Mouse (Mus musculus): ENCODE results near the gene Man1c1. TPM values are rescaled to one million over a fixed set of nuclear protein-coding genes. Genes with fewer than 3 reads are reported as not detected.

The Man1c1 gene
- polyA plus RNA-seq (2014; fragmentation: Nextera tagmentation; extraction: Ambion mirVana): 5.2 and 5.3 TPM in 2 replicates

DNA sequence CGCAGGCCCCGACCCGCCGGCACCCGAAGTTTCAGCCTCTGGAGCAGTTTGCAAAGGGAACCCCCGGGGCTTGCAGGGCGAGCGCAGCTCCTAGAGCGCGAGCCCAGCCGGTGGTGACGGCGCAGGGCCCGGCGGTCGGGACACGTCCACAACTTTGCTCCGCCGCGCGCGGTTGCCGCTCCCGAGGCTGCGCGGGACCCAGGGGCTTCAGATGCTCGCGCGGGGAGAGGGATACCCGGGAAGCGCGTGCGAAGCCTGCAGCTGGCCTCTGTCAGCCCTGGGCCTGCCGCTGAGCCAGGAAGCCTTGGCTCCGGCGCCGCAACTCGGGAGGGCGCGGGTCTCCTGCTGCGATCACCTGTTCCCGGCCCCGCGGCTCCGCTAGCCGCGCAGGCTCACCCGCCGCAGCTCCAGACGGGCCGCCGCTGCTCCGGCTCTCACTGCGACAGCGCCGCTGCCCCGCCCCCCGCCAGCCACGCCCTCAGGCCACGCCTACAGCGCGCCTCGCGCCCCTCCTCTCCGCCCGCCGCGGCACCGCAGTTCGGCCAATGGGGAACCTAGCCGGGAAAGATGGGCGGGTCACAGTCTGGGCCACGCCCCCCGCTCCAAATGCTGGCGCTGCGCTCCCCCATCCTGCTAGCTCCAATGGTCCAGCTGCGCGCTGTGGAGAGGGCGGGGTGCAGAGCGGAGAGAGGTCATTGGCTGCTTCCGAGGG lies at the start of gene Man1c1:
TSS of gene Man1c1 (minus strand) at position 456 of the 712 bp plus-strand sequence.
- Histone ChIP-seq H3K4me3 (ENCODE audit: low read depth, low read length) (peak within 1 kb of the TSS; percentile 46), H3K4me1 (replicated peaks; ENCODE audit: control insufficient read depth, insufficient read depth, low read length) (peaks cover 12% of the 10 kb centered on the region; the same call in 1 of the 2 replicates), H3K27ac (ENCODE audit: low read depth, low read length) (no peak within 1 kb of the TSS), H3K9me3 (ENCODE audit: control insufficient read depth, low read length) (no peaks in the 10 kb centered on the region), H3K36me3 (ENCODE audit: control insufficient read depth, insufficient read depth, low read length) (no peaks in the 10 kb centered on the region), H3K27me3 (ENCODE audit: control insufficient read depth, insufficient read depth, low read length) (peaks cover 17% of the 10 kb centered on the region), H3K4me2 (ENCODE audit: low read depth, low read length, severe bottlenecking) (peak within 1 kb of the TSS; percentile 98), H3K9ac (ENCODE audit: low read length) (peak within 1 kb of the TSS; percentile 55)
- under 1% methylated on average over 63 of the region's 81 CpGs for WGBS
- DNase-seq (ENCODE audit: low spot score): peak; percentile 100
- peak; percentile 95 for ATAC-seq (replicated peaks; ENCODE audit: low FRiP score)

GRCm38 (mm10) chr4:134753516-134754261 lies 49.6 kb upstream of the Man1c1 start:
- H3K9ac ChIP-seq (ENCODE audit: low read length): no peak overlapping the region
- no peaks in the 10 kb centered on the region for H3K9me3 ChIP-seq (ENCODE audit: control insufficient read depth, low read length)
- WGBS: 28% methylated on average over 17 of the region's 17 CpGs
- no peaks in the 10 kb centered on the region for H3K4me1 ChIP-seq (replicated peaks; ENCODE audit: control insufficient read depth, insufficient read depth, low read length)
- no peak overlapping the region for H3K4me3 ChIP-seq (ENCODE audit: low read depth, low read length)
- no peaks in the 10 kb centered on the region for H3K36me3 ChIP-seq (ENCODE audit: control insufficient read depth, insufficient read depth, low read length)
- no peak for DNase-seq (ENCODE audit: low spot score)
- no peak overlapping the region for H3K27ac ChIP-seq (ENCODE audit: low read depth, low read length)
- H3K27me3 ChIP-seq (ENCODE audit: control insufficient read depth, insufficient read depth, low read length): no peaks in the 10 kb centered on the region
- ATAC-seq (replicated peaks; ENCODE audit: low FRiP score): 0 out of 2 replicates have a peak, but pooled peaks have one; percentile 30
- no peak overlapping the region for H3K4me2 ChIP-seq (ENCODE audit: low read depth, low read length, severe bottlenecking)

- H3K27me3 ChIP-seq (ENCODE audit: control insufficient read depth, insufficient read depth, low read length): no peaks in the 10 kb centered on the region
- H3K4me1 ChIP-seq (replicated peaks; ENCODE audit: control insufficient read depth, insufficient read depth, low read length): no peaks in the 10 kb centered on the region
- H3K9ac ChIP-seq (ENCODE audit: low read length): no peak overlapping the region
- H3K27ac ChIP-seq (ENCODE audit: low read depth, low read length): no peak overlapping the region
- DNase-seq (ENCODE audit: low spot score) (no peak), ATAC-seq (replicated peaks; ENCODE audit: low FRiP score) (no peak)
- no peak overlapping the region for H3K4me2 ChIP-seq (ENCODE audit: low read depth, low read length, severe bottlenecking)
- H3K36me3 ChIP-seq (ENCODE audit: control insufficient read depth, insufficient read depth, low read length): no peaks in the 10 kb centered on the region
- H3K9me3 ChIP-seq (ENCODE audit: control insufficient read depth, low read length): no peaks in the 10 kb centered on the region
- no peak overlapping the region for H3K4me3 ChIP-seq (ENCODE audit: low read depth, low read length)
- WGBS: 42% methylated on average over 11 of the region's 11 CpGs
Measured at GRCm38 (mm10) chr4:134752911-134753426, 48.9 kb upstream of the Man1c1 start.

DNA sequence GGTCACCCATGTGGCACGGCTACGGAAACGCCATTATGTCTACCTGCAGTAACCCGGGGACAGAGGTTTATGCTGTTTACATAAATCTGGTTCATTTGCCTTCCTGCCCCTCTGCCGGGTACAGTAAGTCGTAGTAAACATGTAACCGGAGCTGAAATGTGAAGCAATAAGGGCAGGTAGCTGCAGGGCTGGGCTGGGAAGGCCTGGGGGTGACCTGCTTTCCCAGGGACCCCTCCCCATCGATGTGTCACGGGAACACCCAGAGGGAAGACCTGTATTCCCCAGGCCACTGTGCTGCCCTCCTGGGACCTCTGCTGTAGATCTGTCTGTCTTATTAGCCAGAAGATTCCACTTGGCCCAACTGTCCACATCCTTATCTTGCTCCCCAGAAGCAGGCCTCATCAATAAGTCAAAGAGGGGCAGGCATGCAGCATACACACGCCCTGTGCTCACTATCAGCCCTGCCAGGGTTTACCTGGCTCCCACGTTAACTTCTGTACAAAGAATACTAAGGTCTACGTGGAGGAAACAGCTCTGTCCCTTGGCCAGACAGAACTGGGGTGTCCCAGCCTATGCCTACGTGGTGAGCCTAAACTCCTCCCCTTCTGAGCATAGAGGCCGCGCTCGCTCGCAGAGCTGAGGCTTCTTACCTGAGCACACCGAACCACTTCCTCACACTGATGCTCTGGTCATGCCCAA lies 47.7 kb upstream of the Man1c1 start:
- Histone ChIP-seq H3K4me1 (replicated peaks; ENCODE audit: control insufficient read depth, insufficient read depth, low read length) (no peaks in the 10 kb centered on the region), H3K36me3 (ENCODE audit: control insufficient read depth, insufficient read depth, low read length) (no peaks in the 10 kb centered on the region), H3K4me3 (ENCODE audit: low read depth, low read length) (no peak overlapping the region), H3K9me3 (ENCODE audit: control insufficient read depth, low read length) (no peaks in the 10 kb centered on the region), H3K27me3 (ENCODE audit: control insufficient read depth, insufficient read depth, low read length) (no peaks in the 10 kb centered on the region), H3K27ac (ENCODE audit: low read depth, low read length) (no peak overlapping the region), H3K4me2 (ENCODE audit: low read depth, low read length, severe bottlenecking) (no peak overlapping the region), H3K9ac (ENCODE audit: low read length) (no peak overlapping the region)
- 87% methylated on average over 18 of the region's 18 CpGs for WGBS
- no peak for ATAC-seq (replicated peaks; ENCODE audit: low FRiP score)
- DNase-seq (ENCODE audit: low spot score): no peak

GRCm38 (mm10) chr4:134750825-134751224 lies 46.7 kb upstream of the Man1c1 start:
- Histone ChIP-seq H3K4me2 (ENCODE audit: low read depth, low read length, severe bottlenecking) (no peak overlapping the region), H3K9me3 (ENCODE audit: control insufficient read depth, low read length) (no peaks in the 10 kb centered on the region), H3K4me1 (replicated peaks; ENCODE audit: control insufficient read depth, insufficient read depth, low read length) (no peaks in the 10 kb centered on the region), H3K4me3 (ENCODE audit: low read depth, low read length) (no peak overlapping the region), H3K36me3 (ENCODE audit: control insufficient read depth, insufficient read depth, low read length) (no peaks in the 10 kb centered on the region), H3K27ac (ENCODE audit: low read depth, low read length) (no peak overlapping the region), H3K9ac (ENCODE audit: low read length) (no peak overlapping the region), H3K27me3 (ENCODE audit: control insufficient read depth, insufficient read depth, low read length) (no peaks in the 10 kb centered on the region)
- 86% methylated on average over 6 of the region's 6 CpGs for WGBS
- DNase-seq (ENCODE audit: low spot score): no peak
- ATAC-seq (replicated peaks; ENCODE audit: low FRiP score): no peak

DNA sequence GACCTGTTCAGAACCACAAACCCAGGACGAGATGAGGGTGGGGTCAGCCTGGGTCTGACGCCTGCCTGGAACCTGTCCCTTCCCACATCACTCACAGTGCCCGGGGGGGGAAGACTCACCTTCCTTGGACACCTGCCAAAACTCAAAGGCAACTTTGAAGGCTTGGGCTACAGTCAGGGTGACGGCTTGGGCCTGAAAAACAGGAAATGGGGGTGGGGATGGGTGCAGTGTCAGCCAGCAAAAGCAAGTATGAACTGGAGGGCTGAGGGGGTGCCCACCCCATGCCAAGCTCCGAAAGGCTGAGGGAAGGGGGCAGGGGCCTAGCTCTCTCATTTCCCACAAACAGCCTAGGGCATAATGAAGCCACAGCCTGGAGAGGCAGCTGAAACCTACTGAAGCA lies 46.2 kb upstream of the Man1c1 start:
- H3K9me3 ChIP-seq (ENCODE audit: control insufficient read depth, low read length): no peaks in the 10 kb centered on the region
- DNase-seq (ENCODE audit: low spot score) (no peak), ATAC-seq (replicated peaks; ENCODE audit: low FRiP score) (no peak)
- H3K9ac ChIP-seq (ENCODE audit: low read length): no peak overlapping the region
- no peaks in the 10 kb centered on the region for H3K27me3 ChIP-seq (ENCODE audit: control insufficient read depth, insufficient read depth, low read length)
- WGBS: 91% methylated on average over 5 of the region's 5 CpGs
- H3K4me3 ChIP-seq (ENCODE audit: low read depth, low read length): no peak overlapping the region
- H3K36me3 ChIP-seq (ENCODE audit: control insufficient read depth, insufficient read depth, low read length): no peaks in the 10 kb centered on the region
- no peaks in the 10 kb centered on the region for H3K4me1 ChIP-seq (replicated peaks; ENCODE audit: control insufficient read depth, insufficient read depth, low read length)
- no peak overlapping the region for H3K4me2 ChIP-seq (ENCODE audit: low read depth, low read length, severe bottlenecking)
- H3K27ac ChIP-seq (ENCODE audit: low read depth, low read length): no peak overlapping the region

DNA sequence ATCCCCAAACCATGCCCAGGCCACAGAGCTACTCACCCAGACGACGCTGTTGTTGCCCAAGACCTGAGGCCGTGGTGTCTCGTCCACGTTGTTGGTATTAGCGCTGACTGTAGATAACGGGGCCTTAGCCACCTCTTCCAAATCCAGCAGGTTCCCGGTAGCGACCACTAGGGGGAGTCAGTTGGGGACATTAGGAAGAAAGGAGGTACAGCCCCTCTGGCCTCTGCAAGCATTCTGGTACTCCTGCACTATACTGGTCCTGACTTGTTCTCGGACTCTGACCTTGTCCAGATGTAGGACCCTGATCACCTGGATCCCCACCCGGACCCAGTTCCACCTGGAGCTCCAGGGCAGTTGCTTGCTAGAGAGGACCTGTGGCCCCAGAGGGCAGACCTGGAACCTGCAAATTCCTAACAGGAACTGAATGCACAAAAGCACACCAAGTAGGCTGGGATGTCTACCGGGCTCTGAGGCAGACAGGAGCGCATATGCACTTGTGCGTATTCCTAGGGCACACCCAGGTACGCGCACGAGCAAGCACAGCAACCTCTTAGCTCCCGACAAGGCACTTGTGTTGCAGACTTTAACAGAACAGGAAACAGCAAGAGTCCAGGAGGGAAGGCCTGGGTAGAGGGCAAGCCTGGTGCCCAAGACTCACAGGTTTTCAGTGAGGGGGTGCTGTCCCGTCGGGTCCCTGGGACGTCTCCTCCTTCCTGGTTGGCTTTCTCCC lies 45.4 kb upstream of the Man1c1 start:
- no peak overlapping the region for H3K4me3 ChIP-seq (ENCODE audit: low read depth, low read length)
- 68% methylated on average over 21 of the region's 21 CpGs for WGBS
- H3K4me2 ChIP-seq (ENCODE audit: low read depth, low read length, severe bottlenecking): no peak overlapping the region
- no peaks in the 10 kb centered on the region for H3K36me3 ChIP-seq (ENCODE audit: control insufficient read depth, insufficient read depth, low read length)
- no peak for ATAC-seq (replicated peaks; ENCODE audit: low FRiP score)
- H3K9me3 ChIP-seq (ENCODE audit: control insufficient read depth, low read length): no peaks in the 10 kb centered on the region
- no peaks in the 10 kb centered on the region for H3K27me3 ChIP-seq (ENCODE audit: control insufficient read depth, insufficient read depth, low read length)
- H3K27ac ChIP-seq (ENCODE audit: low read depth, low read length): no peak overlapping the region
- DNase-seq (ENCODE audit: low spot score): peak; percentile 62
- H3K9ac ChIP-seq (ENCODE audit: low read length): no peak overlapping the region
- no peaks in the 10 kb centered on the region for H3K4me1 ChIP-seq (replicated peaks; ENCODE audit: control insufficient read depth, insufficient read depth, low read length)
